11 mouse cellular contexts compared by ENCODE assay signal in genomic region chr4:141254234-141254633, GRCm38 (mm10). TPM values are rescaled to one million over a fixed set of nuclear protein-coding genes. Genes with fewer than 3 reads are reported as not detected.
DNase-seq lines count a peak whose midpoint lies in the region; ATAC-seq and TF ChIP-seq lines count a peak whose summit lies in the region.
"Had no signal": no experiment of that assay in that cellular context is flagged by ENCODE, and none has a peak within 500 bp of the region (broad histone marks: within the 10 kb centered on the region; RNA-seq: fewer than 3 reads in every experiment).

No protein-coding gene starts in this region.

- H3K4me2 ChIP-seq in forebrain, embryonic 14.5 days (ENCODE audit: low read length): no peak overlapping the region
- no peak overlapping the region for H3K4me2 ChIP-seq in forebrain, embryonic 12.5 days
- no peak overlapping the region for H3K4me2 ChIP-seq in forebrain, postnatal 0 days (ENCODE audit: low read depth)

- peaks cover 3% of the 10 kb centered on the region for H3K27me3 ChIP-seq in forebrain, embryonic 14.5 days (replicated peaks; ENCODE audit: control insufficient read depth, insufficient read depth, low read length)
- peaks cover 19% of the 10 kb centered on the region for H3K27me3 ChIP-seq in forebrain, embryonic 12.5 days
- H3K27me3 ChIP-seq in forebrain, postnatal 0 days (ENCODE audit: insufficient read depth, low read length): no peaks in the 10 kb centered on the region

- TF ChIP-seq POLR2A in brain, embryonic 14.5 days (IDR thresholded peaks at IDR 0.05; ENCODE audit: borderline replicate concordance, extremely low read depth, insufficient read depth, insufficient read length, poor library complexity, severe bottlenecking): no peak

- TF ChIP-seq CTCF in brain, embryonic 14.5 days (IDR thresholded peaks at IDR 0.05; ENCODE audit: borderline replicate concordance, extremely low read depth, insufficient read depth, insufficient read length): no peak
- TF ChIP-seq CTCF in forebrain, postnatal 0 days (IDR thresholded peaks at IDR 0.05; ENCODE audit: low read depth): no peak

- H3K9ac ChIP-seq in forebrain, embryonic 14.5 days (ENCODE audit: low read length): no peak overlapping the region
- H3K9ac ChIP-seq in forebrain, embryonic 12.5 days: no peak overlapping the region
- no peak overlapping the region for H3K9ac ChIP-seq in forebrain, postnatal 0 days
- H3K9ac ChIP-seq: liver, embryonic 14.5 days had no signal

- H3K9me3 ChIP-seq in forebrain, embryonic 14.5 days (replicated peaks; ENCODE audit: control insufficient read depth, low read length): no peaks in the 10 kb centered on the region
- no peaks in the 10 kb centered on the region for H3K9me3 ChIP-seq in forebrain, embryonic 12.5 days
- no peaks in the 10 kb centered on the region for H3K9me3 ChIP-seq in forebrain, postnatal 0 days (ENCODE audit: low read length)

- no peak for ATAC-seq in forebrain, embryonic 14.5 days
- ATAC-seq in forebrain, embryonic 12.5 days (ENCODE audit: low FRiP score): no peak
- no peak for ATAC-seq in forebrain, postnatal 0 days

- H3K36me3 ChIP-seq in forebrain, embryonic 14.5 days (ENCODE audit: control insufficient read depth, insufficient read depth, low read length): no peaks in the 10 kb centered on the region
- H3K36me3 ChIP-seq in forebrain, embryonic 12.5 days (replicated peaks): no peaks in the 10 kb centered on the region
- H3K36me3 ChIP-seq in forebrain, postnatal 0 days (ENCODE audit: insufficient read depth): no peaks in the 10 kb centered on the region

- H3K4me1 ChIP-seq in forebrain, embryonic 14.5 days (ENCODE audit: control insufficient read depth, insufficient read depth, low read length): no peaks in the 10 kb centered on the region
- H3K4me1 ChIP-seq in forebrain, embryonic 12.5 days: peaks cover 4% of the 10 kb centered on the region; the same call in 1 of the 2 replicates
- no peaks in the 10 kb centered on the region for H3K4me1 ChIP-seq in forebrain, postnatal 0 days (ENCODE audit: insufficient read depth)

- no peak overlapping the region for H3K4me3 ChIP-seq in forebrain, embryonic 14.5 days (ENCODE audit: low read depth, low read length)
- no peak overlapping the region for H3K4me3 ChIP-seq in forebrain, embryonic 12.5 days (replicated peaks)
- no peak overlapping the region for H3K4me3 ChIP-seq in forebrain, postnatal 0 days (ENCODE audit: low read depth, low read length)

- DNase-seq in forebrain, embryonic 14.5 days (ENCODE audit: low spot score): peak; percentile 41
- DNase-seq in kidney, postnatal 4 days: peak; percentile 61 to 80
- no peak for DNase-seq in kidney, adult 11 months
- DNase-seq in brain, embryonic 14.5 days (ENCODE audit: low read depth): peak; percentile 69
- peak; percentile 51 for DNase-seq in lung, postnatal 36 days
- no peak for DNase-seq in layer of hippocampus, adult 9-10 months (ENCODE audit: low spot score)
- DNase-seq in forebrain, postnatal 0 days: no peak
- DNase-seq: cerebellum, adult 11-12 months; kidney, adult 9 months had no signal

- 71% methylated on average over 16 of the region's 16 CpGs for WGBS in forebrain, embryonic 14.5 days
- WGBS in forebrain, embryonic 12.5 days: 87% methylated on average over 16 of the region's 16 CpGs
- WGBS in forebrain, postnatal 0 days: 63% methylated on average over 16 of the region's 16 CpGs

- no peak overlapping the region for H3K27ac ChIP-seq in forebrain, embryonic 14.5 days (ENCODE audit: low read depth, low read length)
- no peak overlapping the region for H3K27ac ChIP-seq in forebrain, embryonic 12.5 days
- H3K27ac ChIP-seq in forebrain, postnatal 0 days (ENCODE audit: low read depth, low read length): no peak overlapping the region
- H3K27ac ChIP-seq: liver, embryonic 14.5 days had no signal

RNA-seq across cellular contexts. Expression of gene Arhgef19, which starts 14.9 kb away (rescaled TPM):
- polyA plus RNA-seq in forebrain, embryonic 14.5 days (2014; fragmentation: Nextera tagmentation; extraction: Ambion mirVana): 0.65 and 1.1 TPM in 2 replicates
- polyA plus RNA-seq in forebrain, embryonic 12.5 days (2016; fragmentation: Nextera tagmentation; extraction: Ambion mirVana): 1.9 and 2.6 TPM in 2 replicates
- 1.5 and 2.6 TPM in 2 replicates for polyA plus RNA-seq in brain, embryonic 14.5 days (2012; rRNA removed)
- 0.95 and 1.6 TPM in 2 replicates for total RNA-seq in forebrain, postnatal 0 days (2014; rRNA removed)
- polyA plus RNA-seq in forebrain, postnatal 0 days (2015; fragmentation: Nextera tagmentation; extraction: Ambion mirVana): 0.52 and 0.90 TPM in 2 replicates

RNA-seq across cellular contexts. Expression of gene Rsg1, which starts 40.5 kb away (rescaled TPM):
- 6.5 and 6.7 TPM in 2 replicates for polyA plus RNA-seq in forebrain, embryonic 14.5 days (2014; fragmentation: Nextera tagmentation; extraction: Ambion mirVana)
- 6.5 and 7.0 TPM in 2 replicates for polyA plus RNA-seq in forebrain, embryonic 12.5 days (2016; fragmentation: Nextera tagmentation; extraction: Ambion mirVana)
- polyA plus RNA-seq in brain, embryonic 14.5 days (2012; rRNA removed): 5.2 and 5.5 TPM in 2 replicates
- total RNA-seq in forebrain, postnatal 0 days (2014; rRNA removed): 4.5 and 6.9 TPM in 2 replicates
- polyA plus RNA-seq in forebrain, postnatal 0 days (2015; fragmentation: Nextera tagmentation; extraction: Ambion mirVana): 3.7 and 5.2 TPM in 2 replicates

RNA-seq across cellular contexts. Expression of gene Epha2, which starts 46.8 kb away (rescaled TPM):
- 0.58 and 0.64 TPM in 2 replicates for polyA plus RNA-seq in forebrain, embryonic 14.5 days (2014; fragmentation: Nextera tagmentation; extraction: Ambion mirVana)
- 1.9 and 2.0 TPM in 2 replicates for polyA plus RNA-seq in forebrain, embryonic 12.5 days (2016; fragmentation: Nextera tagmentation; extraction: Ambion mirVana)
- 4.1 and 6.4 TPM in 2 replicates for polyA plus RNA-seq in brain, embryonic 14.5 days (2012; rRNA removed)
- total RNA-seq in forebrain, postnatal 0 days (2014; rRNA removed): 1.2 and 1.4 TPM in 2 replicates
- polyA plus RNA-seq in forebrain, postnatal 0 days (2015; fragmentation: Nextera tagmentation; extraction: Ambion mirVana): 0.33 and 0.39 TPM in 2 replicates

Comparison
In these comparisons a context has a peak if more than half of its experiments do, and no peak if none do; other contexts are left out.
1. DNase-seq: peak in forebrain, embryonic 14.5 days (single experiment), kidney, postnatal 4 days (2 of 2), brain, embryonic 14.5 days (single experiment) and lung, postnatal 36 days (single experiment); none in kidney, adult 11 months (single experiment), layer of hippocampus, adult 9-10 months (single experiment) and forebrain, postnatal 0 days (single experiment).